Mouse (Mus musculus) cerebellum, adult 2 months (tissue): Measurements from ENCODE around the gene Phgdh.

Source experiments
- CTCF ChIP-seq: fragments of 200-500 bp; IDR thresholded peaks from 2 replicates; pipeline ENCODE4 v1.5.1; 2011; ENCODE audit warnings: low read depth, mild to moderate bottlenecking, control low read depth, low read length, moderate library complexity, borderline replicate concordance; ENCODE audit not compliant: insufficient read depth
- POLR2A ChIP-seq: fragments of 200-500 bp; IDR thresholded peaks from 2 replicates; pipeline ENCODE4 v1.6.1; 2011; ENCODE audit warnings: low read length, control low read depth, borderline replicate concordance; ENCODE audit not compliant: insufficient read depth

DNA sequence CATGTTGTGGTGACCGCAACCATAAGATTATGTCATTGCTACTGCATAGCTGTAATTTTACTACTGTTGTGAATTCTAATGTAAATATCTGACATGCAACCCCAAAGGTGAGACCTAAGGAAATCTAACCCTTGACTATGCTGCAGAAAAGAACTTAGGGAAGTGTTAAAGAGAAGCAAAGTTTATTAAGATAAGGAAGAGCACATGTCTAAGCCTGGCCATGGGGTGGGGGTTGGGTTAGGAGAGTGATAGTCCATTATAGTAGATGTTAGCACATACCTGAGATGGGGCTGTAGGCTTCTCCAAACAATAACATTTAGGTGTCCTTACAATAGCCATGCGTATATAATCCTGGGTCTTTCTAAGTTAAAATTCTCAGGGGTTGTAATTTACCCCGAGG is 3.4 kb upstream of the Phgdh start:
- TF ChIP-seq POLR2A (no peak), CTCF (no peak)
